Mouse (Mus musculus) hindbrain, embryonic 12.5 days (tissue): ENCODE results near the gene Ccdc141. TPM values are rescaled to one million over a fixed set of nuclear protein-coding genes. Genes with fewer than 3 reads are reported as not detected.
A peak's percentile ranks its signal among the peaks of the same experiment; 100 is the strongest.

ENCODE experiments used
- ATAC-seq: fragments of 200-750 bp; cut with Nextera tagmentation; 2 replicates; pipeline ENCODE4 v1.8.0; 2017; ENCODE audit warnings: moderate TSS enrichment; ENCODE audit not compliant: low FRiP score
- H3K27ac ChIP-seq: fragments of 300-500 bp; sonication (generic); 2 replicates; pipeline ENCODE4 v1.5.1; 2016; ENCODE audit warnings: mild to moderate bottlenecking
- H3K27me3 ChIP-seq: fragments of 300-500 bp; sonication (generic); 2 replicates; pipeline ENCODE4 v1.6.1; 2016; ENCODE audit warnings: mild to moderate bottlenecking
- H3K36me3 ChIP-seq: fragments of 300-500 bp; sonication (generic); 2 replicates; pipeline ENCODE4 v1.6.1; 2016; ENCODE audit warnings: mild to moderate bottlenecking
- H3K4me1 ChIP-seq: fragments of 300-500 bp; sonication (generic); 2 replicates; pipeline ENCODE4 v1.6.1; 2016
- H3K4me2 ChIP-seq: fragments of 300-500 bp; sonication (generic); replicated peaks from 2 replicates; pipeline ENCODE4 v1.6.1; 2016; ENCODE audit warnings: mild to moderate bottlenecking
- H3K4me3 ChIP-seq: fragments of 300-500 bp; sonication (generic); 2 replicates; pipeline ENCODE4 v1.5.1; 2016; ENCODE audit warnings: mild to moderate bottlenecking
- H3K9ac ChIP-seq: fragments of 300-500 bp; sonication (generic); 2 replicates; pipeline ENCODE4 v1.6.1; 2016; ENCODE audit warnings: mild to moderate bottlenecking, moderate library complexity
- H3K9me3 ChIP-seq: fragments of 300-500 bp; sonication (generic); replicated peaks from 2 replicates; pipeline ENCODE4 v1.6.1; 2016; ENCODE audit warnings: mild to moderate bottlenecking
- WGBS: fragments of 180-500 bp; shearing (Covaris S2); methylation state at CpG from one replicate; pipeline ENCODE4 v1.1.7; 2016; 5-methylcytosine and 5-hydroxymethylcytosine counted together
- polyA plus RNA-seq: library from polyadenylated mRNA; unstranded; fragments of >200 nt; fragmentation: Nextera tagmentation; extraction: Ambion mirVana; gene quantifications from 2 replicates; pipeline ENCODE4 v1.2.1, GENCODE M21; 2016

The Ccdc141 gene
- polyA plus RNA-seq, 1 experiment from 2014 or later, result 5.9 TPM

DNA sequence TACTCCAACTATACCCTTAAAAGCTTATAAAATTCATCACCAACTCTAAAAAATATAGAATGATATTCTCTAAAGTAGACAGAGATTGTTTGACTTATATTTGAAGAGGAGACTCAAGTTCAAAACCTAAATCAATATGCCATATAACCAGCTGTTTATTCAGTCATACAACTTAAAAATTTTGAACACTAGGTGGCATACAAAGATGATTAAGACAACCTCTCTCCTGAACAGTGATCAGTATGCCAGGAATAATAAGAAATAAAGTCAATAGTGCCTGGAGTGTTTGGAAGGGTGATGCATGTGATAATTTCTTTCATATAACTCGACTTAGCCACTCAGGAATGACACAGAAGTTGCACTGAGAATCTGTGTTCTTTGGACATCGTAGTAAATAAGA lies 89.3 kb downstream of the Ccdc141 start:
- Histone ChIP-seq H3K36me3 (no peaks in the 10 kb centered on the region), H3K9ac (no peak overlapping the region), H3K9me3 (no peaks in the 10 kb centered on the region), H3K27me3 (no peaks in the 10 kb centered on the region), H3K27ac (no peak overlapping the region), H3K4me2 (no peak overlapping the region), H3K4me3 (no peak overlapping the region), H3K4me1 (0 out of 2 replicates have a peak, but pooled peaks cover 2% of the 10 kb centered on the region)
- ATAC-seq, result no peak
- WGBS, result 85% methylated on average over 2 of the region's 2 CpGs

DNA sequence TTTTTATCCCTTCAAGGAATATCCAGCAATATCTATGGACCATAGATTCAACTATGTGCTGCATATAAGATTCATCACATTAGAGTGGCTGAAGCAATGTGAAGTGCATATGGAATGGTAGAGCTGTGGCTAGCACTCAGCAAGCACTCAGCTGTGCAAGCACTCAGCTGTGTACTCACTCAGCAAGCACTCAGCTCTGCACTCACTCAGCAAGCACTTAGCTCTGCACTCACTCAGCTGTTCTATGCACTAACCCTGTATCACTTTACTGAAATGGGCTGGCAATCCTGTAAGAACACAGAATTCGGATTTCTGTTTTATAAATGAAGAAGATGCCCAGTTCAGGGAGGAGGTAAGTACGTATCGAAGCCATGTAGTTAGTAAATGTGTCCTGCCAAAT lies 89.8 kb downstream of the Ccdc141 start:
- H3K4me2 ChIP-seq, result no peak overlapping the region
- H3K4me1 ChIP-seq, result no peaks in the 10 kb centered on the region
- H3K9ac ChIP-seq, result no peak overlapping the region
- no peaks in the 10 kb centered on the region for H3K36me3 ChIP-seq
- H3K27ac ChIP-seq, result no peak overlapping the region
- H3K4me3 ChIP-seq, result no peak overlapping the region
- no peaks in the 10 kb centered on the region for H3K27me3 ChIP-seq
- no peak for ATAC-seq
- no peaks in the 10 kb centered on the region for H3K9me3 ChIP-seq
- 92% methylated on average over 3 of the region's 3 CpGs for WGBS

DNA sequence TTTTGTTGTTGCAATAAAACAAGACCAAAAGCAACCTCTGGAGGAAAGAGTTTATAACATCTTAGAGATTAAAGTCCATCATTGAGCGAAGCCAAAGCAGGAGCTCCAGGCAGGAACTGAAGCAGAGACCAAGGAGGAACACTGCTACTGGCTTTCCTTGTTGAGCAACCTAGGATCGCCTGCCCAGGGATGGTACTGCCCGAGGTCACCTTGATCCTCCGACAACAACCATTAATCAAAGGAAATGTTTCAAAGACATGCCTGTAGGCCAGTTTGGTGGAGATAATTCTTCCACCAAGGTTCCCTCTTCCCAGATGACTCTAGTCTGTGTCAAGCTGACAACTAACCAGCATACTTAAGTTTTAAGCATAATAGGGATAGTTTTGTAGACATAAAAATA lies 91.7 kb downstream of the Ccdc141 start:
- 85% methylated on average over 4 of the region's 4 CpGs for WGBS
- ATAC-seq, result no peak
- Histone ChIP-seq H3K4me1 (no peaks in the 10 kb centered on the region), H3K9me3 (no peaks in the 10 kb centered on the region), H3K4me2 (no peak overlapping the region), H3K36me3 (no peaks in the 10 kb centered on the region), H3K4me3 (no peak overlapping the region), H3K27ac (no peak overlapping the region), H3K27me3 (no peaks in the 10 kb centered on the region), H3K9ac (no peak overlapping the region)

DNA sequence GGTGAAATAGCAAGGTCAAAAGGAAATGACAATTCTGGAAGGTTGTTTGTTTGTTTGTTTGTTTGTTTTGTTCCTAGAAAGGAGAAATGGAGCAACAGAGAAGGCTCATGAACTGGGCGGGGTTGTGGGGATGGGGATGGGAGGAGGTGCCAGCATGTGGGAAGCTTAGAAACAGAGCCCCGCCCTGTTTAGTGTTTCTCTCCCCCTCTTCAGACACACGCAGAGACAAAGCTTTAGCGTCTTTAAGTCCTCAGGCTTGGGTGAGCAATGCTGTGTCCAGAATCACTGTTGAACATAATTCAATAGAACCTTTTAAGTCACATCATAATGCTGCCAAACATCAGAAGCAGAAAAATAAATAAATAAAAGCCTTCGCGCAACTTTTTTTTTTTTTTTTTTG lies 96.1 kb downstream of the Ccdc141 start:
- no peaks in the 10 kb centered on the region for H3K27me3 ChIP-seq
- H3K4me2 ChIP-seq, result no peak overlapping the region
- H3K4me1 ChIP-seq, result no peaks in the 10 kb centered on the region
- H3K9me3 ChIP-seq, result no peaks in the 10 kb centered on the region
- H3K36me3 ChIP-seq, result no peaks in the 10 kb centered on the region
- 52% methylated on average over 6 of the region's 6 CpGs for WGBS
- H3K9ac ChIP-seq, result no peak overlapping the region
- ATAC-seq, result no peak
- H3K27ac ChIP-seq, result no peak overlapping the region
- H3K4me3 ChIP-seq, result no peak overlapping the region

DNA sequence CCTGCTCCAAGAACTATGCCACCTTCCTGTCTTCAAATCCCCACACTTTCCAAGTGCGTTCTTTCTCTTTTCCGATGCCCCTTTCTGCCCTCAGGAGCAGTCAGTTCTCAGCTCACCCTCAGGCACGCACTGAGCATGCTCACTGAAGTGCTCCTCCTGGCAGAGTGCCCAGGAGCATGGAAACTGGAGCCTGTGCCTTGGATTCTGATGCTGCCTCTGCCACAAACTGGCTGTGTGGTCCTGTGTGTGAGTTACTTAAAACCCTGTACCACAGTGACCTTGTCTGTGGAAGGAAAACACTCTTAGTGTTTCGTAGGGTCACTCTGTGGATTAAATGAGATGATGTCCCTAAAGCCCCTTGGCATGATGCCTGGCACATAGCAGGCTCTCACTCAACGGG lies 96.5 kb downstream of the Ccdc141 start:
- no peak overlapping the region for H3K27ac ChIP-seq
- WGBS, result 75% methylated on average over 5 of the region's 5 CpGs
- H3K4me2 ChIP-seq, result no peak overlapping the region
- ATAC-seq, result no peak
- no peak overlapping the region for H3K9ac ChIP-seq
- no peaks in the 10 kb centered on the region for H3K27me3 ChIP-seq
- H3K36me3 ChIP-seq, result no peaks in the 10 kb centered on the region
- H3K9me3 ChIP-seq, result no peaks in the 10 kb centered on the region
- no peak overlapping the region for H3K4me3 ChIP-seq
- no peaks in the 10 kb centered on the region for H3K4me1 ChIP-seq

DNA sequence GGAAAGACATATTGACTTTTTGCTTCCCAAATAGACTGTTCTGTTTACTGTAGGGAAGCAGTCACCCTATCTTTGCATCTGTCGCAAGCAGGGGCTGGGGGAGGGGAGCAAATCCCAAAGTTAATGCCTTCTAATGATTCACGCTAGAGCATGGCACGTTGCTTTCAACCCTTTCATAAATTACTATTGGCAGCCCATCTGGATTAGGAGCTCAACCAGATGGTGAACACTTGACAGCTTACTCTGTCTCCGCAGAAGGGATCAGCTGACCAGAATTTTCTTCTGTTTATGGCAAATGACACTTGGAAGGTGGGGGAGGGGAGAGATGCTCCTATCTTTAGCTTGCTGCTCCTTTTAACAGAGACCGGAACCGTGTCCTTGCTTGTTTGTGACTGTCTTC lies 105.1 kb downstream of the Ccdc141 start:
- Histone ChIP-seq H3K27ac (no peak overlapping the region), H3K4me1 (peaks cover 12% of the 10 kb centered on the region; the same call in 1 of the 2 replicates), H3K9ac (no peak overlapping the region), H3K36me3 (no peaks in the 10 kb centered on the region), H3K4me3 (no peak overlapping the region), H3K9me3 (no peaks in the 10 kb centered on the region), H3K4me2 (no peak overlapping the region), H3K27me3 (no peaks in the 10 kb centered on the region)
- ATAC-seq, result peak; percentile 81
- WGBS, result 36% methylated on average over 6 of the region's 6 CpGs

DNA sequence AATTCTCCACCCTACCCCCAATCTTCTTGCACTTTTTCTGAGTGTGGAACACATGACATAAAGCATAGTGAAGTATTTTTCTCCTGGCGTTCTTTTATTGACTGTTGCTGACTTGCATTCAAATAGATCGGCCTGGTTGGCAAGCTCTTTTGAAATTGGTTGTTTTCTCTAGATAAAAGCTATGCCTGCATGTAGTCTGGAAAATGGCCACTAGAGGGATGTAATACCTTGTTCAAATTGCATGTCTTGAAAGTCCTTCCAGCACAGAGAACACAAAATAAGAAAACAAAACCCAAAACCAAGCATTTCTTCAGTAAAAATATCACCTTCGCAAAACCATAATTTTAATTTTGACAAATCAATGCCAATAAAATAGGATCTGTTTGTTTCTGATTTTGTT lies 108.6 kb downstream of the Ccdc141 start:
- Histone ChIP-seq H3K9ac (no peak overlapping the region), H3K27me3 (no peaks in the 10 kb centered on the region), H3K4me2 (no peak overlapping the region), H3K27ac (no peak overlapping the region), H3K4me3 (no peak overlapping the region), H3K36me3 (no peaks in the 10 kb centered on the region), H3K4me1 (peaks cover 17% of the 10 kb centered on the region), H3K9me3 (no peaks in the 10 kb centered on the region)
- no peak for ATAC-seq
- 37% methylated on average over 3 of the region's 3 CpGs for WGBS

DNA sequence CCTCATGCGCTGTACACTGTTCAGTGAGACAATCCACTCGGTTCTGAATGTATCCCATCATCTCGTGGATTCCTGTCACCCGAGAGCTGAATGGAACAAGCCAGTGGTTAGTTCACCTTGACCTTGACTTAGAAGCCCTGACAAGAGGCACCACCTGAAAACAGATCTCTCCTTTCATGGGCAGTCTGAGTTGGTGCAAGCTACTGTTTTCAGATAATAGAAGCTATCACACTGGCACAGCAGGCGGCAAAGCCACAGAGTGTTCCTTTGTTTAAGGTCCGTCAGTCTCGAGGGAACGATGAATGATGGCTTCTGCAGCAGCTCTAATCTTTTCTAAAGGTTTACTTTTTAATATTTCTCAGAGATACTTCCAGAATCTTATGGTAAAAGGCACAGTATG lies 110.8 kb downstream of the Ccdc141 start:
- no peak overlapping the region for H3K9ac ChIP-seq
- H3K27ac ChIP-seq, result no peak overlapping the region
- H3K4me3 ChIP-seq, result no peak overlapping the region
- WGBS, result 28% methylated on average over 8 of the region's 8 CpGs
- H3K4me1 ChIP-seq, result peaks cover 10% of the 10 kb centered on the region
- no peaks in the 10 kb centered on the region for H3K36me3 ChIP-seq
- H3K27me3 ChIP-seq, result no peaks in the 10 kb centered on the region
- H3K9me3 ChIP-seq, result no peaks in the 10 kb centered on the region
- no peak for ATAC-seq
- H3K4me2 ChIP-seq, result no peak overlapping the region

DNA sequence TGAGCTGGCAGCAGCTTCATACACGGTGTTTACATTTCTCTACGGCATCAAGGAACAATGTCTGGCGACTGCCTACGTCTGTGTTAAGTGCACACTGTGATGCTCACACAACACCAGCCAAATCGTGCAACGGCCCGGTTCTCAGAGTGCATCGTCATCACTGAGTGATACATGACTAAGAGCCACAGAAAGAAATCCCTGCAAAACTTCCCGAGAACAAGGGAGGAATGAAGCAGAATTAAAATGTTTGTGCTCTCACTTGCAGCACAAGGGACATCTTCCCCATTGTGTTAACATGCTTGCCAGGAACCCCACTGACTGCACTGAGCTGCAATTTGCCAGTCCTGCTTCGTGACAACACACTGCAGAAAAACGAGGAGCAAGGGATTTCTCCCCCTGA lies 114.1 kb downstream of the Ccdc141 start:
- Histone ChIP-seq H3K4me3 (no peak overlapping the region), H3K36me3 (no peaks in the 10 kb centered on the region), H3K4me2 (0 out of 2 replicates have a peak overlapping the region, but pooled peaks have one; percentile 1), H3K9me3 (no peaks in the 10 kb centered on the region), H3K27me3 (no peaks in the 10 kb centered on the region), H3K4me1 (peaks cover 7% of the 10 kb centered on the region), H3K27ac (no peak overlapping the region), H3K9ac (no peak overlapping the region)
- 26% methylated on average over 11 of the region's 11 CpGs for WGBS
- 0 out of 2 replicates have a peak, but pooled peaks have one; percentile 31 for ATAC-seq

DNA sequence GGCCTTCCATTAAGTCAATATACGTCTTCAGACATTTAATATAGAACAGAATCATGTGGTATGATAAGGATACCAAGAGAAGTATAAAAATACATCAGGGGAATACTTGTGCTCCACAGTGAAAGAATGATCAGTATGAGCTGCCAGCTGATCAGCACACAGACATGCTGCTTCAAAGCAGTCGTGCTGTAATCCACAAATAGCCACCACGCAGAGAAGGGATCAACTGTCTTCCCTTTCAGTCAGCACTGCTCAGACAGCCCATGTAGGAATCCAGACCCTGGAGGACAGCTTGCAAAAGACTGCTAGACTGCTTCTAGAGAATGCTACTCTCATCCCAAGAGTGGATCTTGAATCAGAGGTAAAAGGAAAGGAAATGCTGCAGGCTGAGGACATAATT lies 127.5 kb downstream of the Ccdc141 start:
- H3K9ac ChIP-seq, result no peak overlapping the region
- no peaks in the 10 kb centered on the region for H3K27me3 ChIP-seq
- H3K36me3 ChIP-seq, result no peaks in the 10 kb centered on the region
- H3K4me2 ChIP-seq, result no peak overlapping the region
- H3K27ac ChIP-seq, result no peak overlapping the region
- ATAC-seq, result no peak
- H3K4me3 ChIP-seq, result no peak overlapping the region
- WGBS, result 66% methylated on average over 3 of the region's 3 CpGs
- no peaks in the 10 kb centered on the region for H3K9me3 ChIP-seq
- H3K4me1 ChIP-seq, result no peaks in the 10 kb centered on the region

DNA sequence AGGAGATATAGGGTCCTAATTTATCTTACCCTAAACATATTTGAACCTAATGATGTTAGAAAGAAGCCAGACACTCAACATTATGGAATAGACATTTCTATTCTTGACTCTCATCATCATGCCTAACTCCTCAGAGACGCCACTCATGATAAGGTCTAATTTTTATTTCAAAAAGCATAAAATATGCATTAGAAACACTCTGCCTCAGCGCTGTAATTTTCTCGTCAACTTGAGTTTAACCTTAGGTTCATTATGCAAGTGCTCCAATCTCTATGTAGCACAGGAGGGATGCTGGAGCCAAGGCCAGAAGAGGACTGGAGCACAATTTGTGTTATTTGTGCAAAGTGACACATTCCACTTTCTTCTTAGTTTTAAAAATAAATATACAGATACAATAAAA lies 130.8 kb downstream of the Ccdc141 start:
- H3K4me1 ChIP-seq, result no peaks in the 10 kb centered on the region
- no peak overlapping the region for H3K9ac ChIP-seq
- H3K27ac ChIP-seq, result no peak overlapping the region
- no peaks in the 10 kb centered on the region for H3K36me3 ChIP-seq
- no peaks in the 10 kb centered on the region for H3K27me3 ChIP-seq
- no peaks in the 10 kb centered on the region for H3K9me3 ChIP-seq
- H3K4me2 ChIP-seq, result no peak overlapping the region
- WGBS, result 84% methylated on average over 3 of the region's 3 CpGs
- no peak for ATAC-seq
- no peak overlapping the region for H3K4me3 ChIP-seq

DNA sequence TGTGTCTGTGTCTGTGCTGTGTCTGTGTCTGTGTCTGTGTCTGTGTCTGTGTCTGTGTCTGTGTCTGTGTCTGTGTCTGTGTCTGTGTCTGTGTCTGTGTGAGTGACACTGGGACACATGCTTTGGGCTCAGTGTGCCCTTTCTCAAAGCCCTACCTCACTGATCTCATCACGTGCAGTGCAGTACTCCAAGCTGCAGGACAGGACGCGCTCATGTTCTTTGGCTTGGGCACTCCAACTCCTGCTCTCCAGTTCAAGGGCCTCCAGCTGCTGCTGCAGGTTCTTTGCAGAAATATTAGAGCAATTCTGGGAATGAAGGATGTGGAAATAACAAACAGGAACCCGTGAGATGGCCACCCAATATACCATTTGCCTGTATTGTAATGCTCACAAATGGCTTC lies 131.2 kb downstream of the Ccdc141 start:
- no peaks in the 10 kb centered on the region for H3K9me3 ChIP-seq
- no peak overlapping the region for H3K4me3 ChIP-seq
- H3K27me3 ChIP-seq, result no peaks in the 10 kb centered on the region
- H3K4me1 ChIP-seq, result no peaks in the 10 kb centered on the region
- no peaks in the 10 kb centered on the region for H3K36me3 ChIP-seq
- H3K9ac ChIP-seq, result no peak overlapping the region
- H3K4me2 ChIP-seq, result no peak overlapping the region
- no peak overlapping the region for H3K27ac ChIP-seq
- ATAC-seq, result no peak
- 82% methylated on average over 4 of the region's 4 CpGs for WGBS

DNA sequence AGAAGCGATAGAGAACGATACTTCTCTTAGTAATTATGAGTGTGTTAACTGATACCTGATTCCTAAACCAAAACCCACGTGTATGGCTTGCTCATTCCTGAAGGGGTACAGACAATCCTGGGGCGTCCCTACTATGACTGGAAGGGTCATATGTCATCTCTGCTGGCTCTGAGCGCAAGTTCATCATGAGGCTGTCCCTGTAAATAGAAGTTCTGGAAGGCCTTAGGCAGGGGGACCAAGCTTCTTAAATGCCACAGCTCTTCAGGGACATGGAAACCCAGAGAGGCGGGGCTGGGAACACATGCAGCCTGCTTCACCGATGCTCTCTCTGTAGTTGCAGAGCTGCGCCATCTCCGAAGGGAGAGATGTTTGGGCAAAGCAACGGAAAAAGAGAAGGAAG lies 133.2 kb downstream of the Ccdc141 start:
- Histone ChIP-seq H3K4me2 (no peak overlapping the region), H3K9me3 (no peaks in the 10 kb centered on the region), H3K4me1 (no peaks in the 10 kb centered on the region), H3K27me3 (no peaks in the 10 kb centered on the region), H3K4me3 (no peak overlapping the region), H3K36me3 (no peaks in the 10 kb centered on the region), H3K27ac (no peak overlapping the region), H3K9ac (no peak overlapping the region)
- no peak for ATAC-seq
- 91% methylated on average over 10 of the region's 10 CpGs for WGBS

DNA sequence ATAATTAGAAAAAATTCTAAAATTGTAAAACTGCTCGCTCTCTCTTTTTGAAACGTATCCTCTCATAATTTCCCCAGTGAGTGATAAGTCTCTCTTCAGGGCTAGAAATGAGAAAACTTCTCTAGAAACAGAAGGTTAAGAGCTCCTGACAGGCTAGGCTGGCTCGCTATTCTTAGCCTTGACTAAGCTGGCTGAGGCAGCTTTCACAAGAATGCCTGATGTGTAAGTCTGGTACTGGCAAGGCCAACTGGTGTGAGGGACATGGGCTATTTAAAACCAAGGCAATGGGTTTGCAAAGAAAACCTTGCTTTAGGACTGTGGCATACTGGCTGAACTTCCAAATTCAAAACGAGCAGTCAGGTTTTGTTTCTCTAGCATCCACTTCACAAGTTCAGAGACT lies 136.3 kb downstream of the Ccdc141 start:
- no peak overlapping the region for H3K4me2 ChIP-seq
- no peak for ATAC-seq
- no peaks in the 10 kb centered on the region for H3K27me3 ChIP-seq
- no peak overlapping the region for H3K27ac ChIP-seq
- 87% methylated on average over 4 of the region's 4 CpGs for WGBS
- no peak overlapping the region for H3K9ac ChIP-seq
- no peak overlapping the region for H3K4me3 ChIP-seq
- no peaks in the 10 kb centered on the region for H3K9me3 ChIP-seq
- no peaks in the 10 kb centered on the region for H3K4me1 ChIP-seq
- H3K36me3 ChIP-seq, result no peaks in the 10 kb centered on the region
